Mouse (Mus musculus) C2C12 (cell line): ENCODE measurements around the gene Orc1.

Source experiments
- CEBPB ChIP-seq: IDR thresholded peaks from one replicate; pipeline ENCODE4 v1.6.1; 2011; ENCODE audit warnings: low read depth, mild to moderate bottlenecking, control low read depth, moderate library complexity
- CTCF ChIP-seq: IDR thresholded peaks from one replicate; pipeline ENCODE4 v1.5.1; 2011; ENCODE audit not compliant: control insufficient read depth, insufficient read depth, insufficient read length
- FOSL1 ChIP-seq: IDR thresholded peaks from one replicate; pipeline ENCODE4 v1.8.0; 2011; ENCODE audit warnings: mild to moderate bottlenecking, low read length; ENCODE audit not compliant: poor library complexity, insufficient read depth, severe bottlenecking
- MAX ChIP-seq: IDR thresholded peaks from one replicate; pipeline ENCODE4 v1.6.1; 2011; ENCODE audit warnings: mild to moderate bottlenecking, control low read depth
- MYOD1 ChIP-seq: IDR thresholded peaks from one replicate; pipeline ENCODE4 v1.6.1; 2011; ENCODE audit warnings: low read depth; ENCODE audit not compliant: control insufficient read depth, insufficient read length
- MYOG ChIP-seq: IDR thresholded peaks from one replicate; pipeline ENCODE4 v1.6.1; 2011; ENCODE audit not compliant: control insufficient read depth, insufficient read length; ENCODE audit errors: extremely low read depth
- USF1 ChIP-seq: IDR thresholded peaks from one replicate; pipeline ENCODE4 v1.6.1; 2011; ENCODE audit warnings: low read depth, mild to moderate bottlenecking, control low read depth, moderate library complexity

DNA sequence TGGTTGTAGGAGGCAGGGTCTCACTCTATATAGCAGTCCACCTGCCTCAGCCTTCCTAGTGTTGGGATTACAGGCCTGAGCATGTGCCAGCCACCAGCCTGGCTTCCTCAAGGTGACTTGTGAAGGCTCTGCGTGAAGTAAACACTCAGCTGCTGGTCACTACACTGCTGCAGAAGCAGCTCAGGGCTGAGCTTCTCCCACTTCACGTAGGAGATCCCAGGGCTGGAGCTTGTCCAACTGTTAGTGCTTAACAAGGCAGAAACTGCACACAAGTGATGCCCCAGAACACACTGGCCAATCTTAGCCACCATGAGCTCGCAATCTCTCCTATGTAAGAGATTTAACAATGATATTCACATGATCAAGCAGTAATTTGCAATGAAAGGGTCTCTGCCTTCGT lies 55.5 kb downstream of the Orc1 start:
- TF ChIP-seq MYOD1: no peak
- TF ChIP-seq CTCF: no peak
- no peak for TF ChIP-seq CEBPB
- no peak for TF ChIP-seq MAX
- no peak for TF ChIP-seq USF1
- TF ChIP-seq MYOG: no peak
- TF ChIP-seq FOSL1: no peak
